Mouse (Mus musculus) retina, adult 2 months (tissue): ENCODE data around the gene Nanos3.

ENCODE experiments used
- DNase-seq: peaks from one replicate; pipeline ENCODE4 v3.0.0-alpha.2; 2012; ENCODE audit warnings: low read depth, low spot score

The Nanos3 gene

DNA sequence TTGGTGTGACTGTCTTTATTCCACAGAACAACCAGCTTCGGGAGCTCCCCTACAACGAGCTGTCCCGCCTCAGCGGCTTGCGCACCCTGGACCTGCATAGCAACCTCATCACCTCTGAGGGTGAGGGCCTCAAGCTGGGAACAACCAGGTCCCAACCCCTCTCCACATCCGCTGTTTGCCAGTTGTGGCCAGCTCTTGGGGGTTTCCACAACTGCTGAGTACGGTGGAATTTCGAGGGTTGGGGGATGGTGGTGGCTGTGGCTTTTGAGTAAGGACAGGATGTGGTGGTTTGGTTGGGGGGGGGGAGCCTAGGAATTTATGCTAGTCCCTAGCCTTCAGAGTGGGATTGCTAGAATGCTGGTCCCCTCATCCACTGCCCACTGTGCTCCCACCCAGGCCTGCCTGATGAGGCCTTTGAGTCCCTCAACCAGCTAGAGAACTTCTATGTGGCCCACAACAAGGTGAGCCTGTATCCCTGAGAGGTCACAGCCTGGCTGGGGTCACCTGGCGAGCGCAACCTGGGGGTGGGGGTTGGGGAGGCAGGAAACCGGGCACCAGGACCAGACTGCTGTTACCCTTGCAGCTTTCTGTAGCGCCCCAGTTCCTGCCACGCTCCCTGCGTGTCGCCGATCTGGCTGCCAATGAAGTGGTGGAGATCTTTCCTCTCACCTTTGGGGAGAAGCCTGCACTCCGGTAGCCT is 57.7 kb downstream of the Nanos3 start:
- DNase-seq: no peak

DNA sequence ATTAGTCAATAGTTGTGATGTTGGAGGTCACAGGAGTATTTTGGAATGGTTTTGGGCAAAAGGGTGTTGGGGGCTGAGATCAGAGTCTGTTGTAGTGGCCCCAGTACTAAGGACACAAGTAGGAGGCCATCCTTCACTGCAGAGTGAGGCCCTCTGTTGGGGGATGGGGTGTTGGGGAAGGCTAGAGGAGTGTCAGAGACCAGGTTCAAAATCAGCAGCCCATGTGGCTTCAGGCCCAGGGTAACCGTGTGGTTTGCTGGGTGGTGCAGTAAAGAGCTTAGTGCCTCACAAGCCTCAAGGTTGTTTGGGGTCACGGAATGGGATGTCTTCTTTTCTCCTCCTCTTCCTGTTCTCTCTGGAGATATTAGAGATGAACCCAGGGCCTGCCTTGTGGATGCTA is 58.3 kb downstream of the Nanos3 start:
- no peak for DNase-seq

DNA sequence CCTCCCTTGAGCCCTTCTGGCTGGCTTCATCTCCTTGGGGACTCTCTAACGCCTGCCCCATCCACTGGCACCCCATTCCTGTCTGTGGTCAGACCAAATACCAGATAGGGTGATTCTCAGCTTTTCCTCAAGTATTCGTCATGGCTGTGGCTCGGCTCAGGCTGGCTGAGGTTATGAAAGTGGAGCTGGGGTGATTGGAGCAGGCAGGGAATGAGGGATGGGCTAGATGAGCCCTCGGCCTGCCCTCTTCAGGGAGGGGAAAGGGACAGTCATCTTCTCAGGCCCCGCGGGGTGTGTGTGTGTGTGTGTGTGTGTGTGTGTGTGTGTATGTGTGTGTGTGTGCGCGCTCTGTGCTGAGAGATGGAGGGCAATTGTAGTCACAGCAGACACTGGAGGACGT is 59.4 kb downstream of the Nanos3 start, which contains the start of gene Podnl1:
Gene Podnl1, plus strand, starts transcription at position 334 of the 400 bp plus-strand sequence.
- no peak for DNase-seq
